ENCODE assay signal across 8 mouse cellular contexts in the genomic region with DNA sequence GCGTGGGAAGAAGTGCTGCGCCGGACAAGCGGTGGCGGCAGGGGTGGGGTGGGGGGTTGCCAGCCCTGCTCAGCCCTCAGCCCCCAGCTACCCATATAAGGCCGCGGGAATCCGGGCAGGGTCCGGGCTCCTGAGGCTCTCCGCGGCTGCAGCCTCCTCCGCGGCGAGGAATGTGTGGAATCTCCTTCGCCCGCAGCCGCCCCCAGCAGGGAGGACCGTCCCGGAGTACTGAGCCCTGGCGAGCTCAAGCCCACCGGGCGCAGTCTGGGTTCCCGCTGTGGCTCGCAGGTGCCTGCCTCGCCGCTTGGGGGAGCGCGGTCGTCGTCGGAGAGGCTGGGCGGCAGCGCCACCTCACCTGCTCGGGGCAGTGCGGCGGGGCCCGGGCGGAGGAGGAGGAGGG. TPM values are rescaled to one million over a fixed set of nuclear protein-coding genes. Genes with fewer than 3 reads are reported as not detected.
DNase-seq lines count a peak whose midpoint lies in the region; ATAC-seq and TF ChIP-seq lines count a peak whose summit lies in the region.

No protein-coding gene starts in this region.

- no peak overlapping the region for H3K27ac ChIP-seq in embryonic facial prominence, embryonic 12.5 days
- no peak overlapping the region for H3K27ac ChIP-seq in liver, embryonic 11.5 days (ENCODE audit: low read depth, low read length)

- no peaks in the 10 kb centered on the region for H3K36me3 ChIP-seq in embryonic facial prominence, embryonic 12.5 days
- H3K36me3 ChIP-seq in liver, embryonic 11.5 days (ENCODE audit: control insufficient read depth, insufficient read depth, low read length): no peaks in the 10 kb centered on the region
- no peaks in the 10 kb centered on the region for H3K36me3 ChIP-seq in myocyte (ENCODE audit: control insufficient read depth, insufficient read depth)

- peak overlapping the region; percentile 63 for H3K4me3 ChIP-seq in embryonic facial prominence, embryonic 12.5 days
- H3K4me3 ChIP-seq in liver, embryonic 11.5 days (ENCODE audit: low read depth, low read length): peak overlapping the region; percentile 76
- peak overlapping the region; percentile 51 for H3K4me3 ChIP-seq in myocyte

- peak; percentile 86 for ATAC-seq in embryonic facial prominence, embryonic 12.5 days (ENCODE audit: insufficient number of reproducible peaks, insufficient read depth, low FRiP score, low TSS enrichment)
- ATAC-seq in liver, embryonic 11.5 days (replicated peaks; ENCODE audit: low FRiP score): peak; percentile 86

- H3K79me2 ChIP-seq in myocyte (ENCODE audit: control insufficient read depth, insufficient read depth): peaks cover 39% of the 10 kb centered on the region

- no peaks in the 10 kb centered on the region for H3K9me3 ChIP-seq in embryonic facial prominence, embryonic 12.5 days
- no peaks in the 10 kb centered on the region for H3K9me3 ChIP-seq in liver, embryonic 11.5 days (ENCODE audit: control insufficient read depth, low read length)

- peak; percentile 87 to 88 for DNase-seq in B cell, adult 2 months
- DNase-seq in adrenal gland, postnatal 36 days: peak; percentile 90 to 92
- peak; percentile 72 to 77 for DNase-seq in heart, adult 9 months (ENCODE audit: low spot score in 2 of 2)
- peak; percentile 63 to 68 for DNase-seq in kidney, adult 8-10 months
- peak; percentile 83 for DNase-seq in liver, embryonic 11.5 days (ENCODE audit: low spot score)
- DNase-seq in spleen, postnatal 4 days (ENCODE audit: low spot score in 2 of 2): peak; percentile 71 to 86

- H3K4me1 ChIP-seq in embryonic facial prominence, embryonic 12.5 days: 0 out of 2 replicates have a peak, but pooled peaks cover 16% of the 10 kb centered on the region
- H3K4me1 ChIP-seq in liver, embryonic 11.5 days (replicated peaks; ENCODE audit: control insufficient read depth, insufficient read depth, low read length): no peaks in the 10 kb centered on the region; the same call in 1 of the 2 replicates

- peak overlapping the region; percentile 40; the same call in 1 of the 2 replicates for H3K9ac ChIP-seq in embryonic facial prominence, embryonic 12.5 days
- H3K9ac ChIP-seq in liver, embryonic 11.5 days (ENCODE audit: low read depth, low read length): no peak overlapping the region

- H3K27me3 ChIP-seq in embryonic facial prominence, embryonic 12.5 days: peaks cover 22% of the 10 kb centered on the region
- H3K27me3 ChIP-seq in liver, embryonic 11.5 days (replicated peaks; ENCODE audit: control insufficient read depth, insufficient read depth, low read length): peaks cover 19% of the 10 kb centered on the region
- H3K27me3 ChIP-seq in myocyte (ENCODE audit: control insufficient read depth, insufficient read depth, insufficient read length): no peaks in the 10 kb centered on the region

- under 1% methylated on average over 35 of the region's 38 CpGs for WGBS in embryonic facial prominence, embryonic 12.5 days
- 1% methylated on average over 32 of the region's 38 CpGs for WGBS in liver, embryonic 11.5 days

- peak overlapping the region; percentile 70 for H3K4me2 ChIP-seq in embryonic facial prominence, embryonic 12.5 days (replicated peaks)
- peak overlapping the region; percentile 89 for H3K4me2 ChIP-seq in liver, embryonic 11.5 days
- H3K4me2 ChIP-seq in myocyte (ENCODE audit: low read depth): peak overlapping the region; percentile 55

- H3ac ChIP-seq in myocyte (ENCODE audit: control insufficient read depth, insufficient read length): peak overlapping the region; percentile 71

- peak; percentile 16 for TF ChIP-seq POLR2A in myocyte (IDR thresholded peaks at IDR 0.05; ENCODE audit: insufficient read length, low read depth)

TF ChIP-seq in myocyte, 11 proteins besides CTCF, POLR2A, EP300 and RAD21:
- no peak for TF ChIP-seq USF1 (IDR thresholded peaks at IDR 0.05; ENCODE audit: low read depth)
- no peak for TF ChIP-seq REST (IDR thresholded peaks at IDR 0.05; ENCODE audit: insufficient read depth, insufficient read length)
- no peak for TF ChIP-seq CEBPB (IDR thresholded peaks at IDR 0.05; ENCODE audit: insufficient read depth, poor library complexity, severe bottlenecking)
- TF ChIP-seq SRF (IDR thresholded peaks at IDR 0.05; ENCODE audit: control insufficient read depth, insufficient read length, low read depth): no peak
- peak in 2 of 3 experiments; percentile 59 to 81 for TF ChIP-seq MYOD1 (IDR thresholded peaks at IDR 0.05; ENCODE audit: control insufficient read depth in 1 of 3, insufficient read length in 2 of 3, low read depth in 2 of 3)
- TF ChIP-seq TCF12 (IDR thresholded peaks at IDR 0.05; ENCODE audit: insufficient read depth, poor library complexity, severe bottlenecking): no peak
- TF ChIP-seq MAX (IDR thresholded peaks at IDR 0.05; ENCODE audit: low read depth): no peak
- no peak for TF ChIP-seq E2F4 (IDR thresholded peaks at IDR 0.05; ENCODE audit: insufficient read depth)
- no peak for TF ChIP-seq POLR2AphosphoS2 (IDR thresholded peaks at IDR 0.05; ENCODE audit: insufficient read length, low read depth)
- peak in 2 of 3 experiments; percentile 67 to 73 for TF ChIP-seq MYOG (IDR thresholded peaks at IDR 0.05; ENCODE audit: control insufficient read depth in 1 of 3, insufficient read depth in 1 of 3, insufficient read length in 2 of 3, low read depth in 2 of 3)
- peak; percentile 1 for TF ChIP-seq TCF3 (IDR thresholded peaks at IDR 0.05; ENCODE audit: insufficient read length, low read depth)
TF ChIP-seq in myocyte: peak in this region for 3.

RNA-seq across cellular contexts. Expression of a gene that starts 0.3 kb away (rescaled TPM):
- 10 to 100 TPM; 10.2 to 20.7 TPM for total RNA-seq in adrenal gland, postnatal 36 days (2021)
- 2.5 and 2.6 TPM in 2 replicates for polyA plus RNA-seq in embryonic facial prominence, embryonic 12.5 days (2016; fragmentation: Nextera tagmentation; extraction: Ambion mirVana)
- 2.2 TPM in 2 replicates for polyA plus RNA-seq in liver, embryonic 11.5 days (2014; fragmentation: Nextera tagmentation; extraction: Ambion mirVana)
- polyA plus RNA-seq in myocyte (2012; fragmentation: generic; extraction: Trizol): 32.1 TPM
